Mouse (Mus musculus): ENCODE measurements around the gene Hvcn1. TPM values are rescaled to one million over a fixed set of nuclear protein-coding genes. Genes with fewer than 3 reads are reported as not detected.
"Not testable (repeated sequence)": the region's sequence is repeated elsewhere in the genome, so short reads cannot be mapped to it uniquely, and the experiment has no call there.

The Hvcn1 gene
- polyA plus RNA-seq, 1 experiment from 2014 or later = 7.9 TPM

DNA sequence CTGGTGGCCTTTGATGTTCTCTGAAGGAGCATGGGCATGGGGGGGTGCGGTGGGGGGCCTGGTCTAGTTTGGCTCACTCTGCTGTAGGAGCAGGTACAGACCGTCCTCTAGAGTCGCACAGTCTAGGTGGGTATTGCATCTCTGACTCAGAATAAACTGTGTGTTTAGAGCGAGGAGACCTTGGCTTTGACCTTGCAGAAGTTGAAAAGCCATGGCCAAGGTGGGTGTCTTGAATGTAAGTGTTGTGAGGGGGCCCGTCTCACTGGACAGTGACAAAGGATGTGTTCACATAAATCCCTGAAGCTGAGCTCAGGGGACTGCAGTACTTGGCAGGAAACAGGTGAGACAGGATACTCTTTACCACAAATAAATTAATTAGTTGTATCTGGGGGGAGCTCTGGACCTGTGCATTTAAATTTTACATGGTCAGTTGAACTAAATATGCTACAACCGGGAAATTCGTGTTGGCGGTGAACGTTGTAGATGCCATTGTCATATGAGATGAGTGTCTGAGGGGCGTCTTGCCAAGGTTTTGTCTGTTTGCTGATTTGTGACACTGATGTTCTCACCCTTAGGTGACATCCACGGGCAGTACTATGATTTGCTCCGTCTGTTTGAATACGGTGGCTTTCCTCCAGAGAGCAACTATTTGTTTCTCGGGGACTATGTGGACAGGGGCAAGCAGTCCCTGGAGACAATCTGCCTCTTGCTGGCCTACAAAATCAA, 38.1 kb upstream of the Hvcn1 start:
- H3K9ac ChIP-seq (ENCODE audit: low read depth, low read length) = no peak overlapping the region
- peaks cover 26% of the 10 kb centered on the region for H3K4me1 ChIP-seq (ENCODE audit: control insufficient read depth, insufficient read depth, low read length)
- no peak overlapping the region for H3K27ac ChIP-seq (replicated peaks; ENCODE audit: low read depth, low read length)
- no peak overlapping the region for H3K4me3 ChIP-seq (ENCODE audit: low read depth, low read length)
- no peak for ATAC-seq (ENCODE audit: low read depth)
- H3K27me3 ChIP-seq (replicated peaks; ENCODE audit: control insufficient read depth, insufficient read depth, low read length) = no peaks in the 10 kb centered on the region
- H3K36me3 ChIP-seq (ENCODE audit: control insufficient read depth, insufficient read depth, low read length) = peaks cover 99% of the 10 kb centered on the region
- 89% methylated on average over 13 of the region's 14 CpGs for WGBS
- no peak for DNase-seq (ENCODE audit: low spot score)
- H3K9me3 ChIP-seq (ENCODE audit: control insufficient read depth, low read length) = no peaks in the 10 kb centered on the region
- no peak overlapping the region for H3K4me2 ChIP-seq (ENCODE audit: low read depth, low read length)

DNA sequence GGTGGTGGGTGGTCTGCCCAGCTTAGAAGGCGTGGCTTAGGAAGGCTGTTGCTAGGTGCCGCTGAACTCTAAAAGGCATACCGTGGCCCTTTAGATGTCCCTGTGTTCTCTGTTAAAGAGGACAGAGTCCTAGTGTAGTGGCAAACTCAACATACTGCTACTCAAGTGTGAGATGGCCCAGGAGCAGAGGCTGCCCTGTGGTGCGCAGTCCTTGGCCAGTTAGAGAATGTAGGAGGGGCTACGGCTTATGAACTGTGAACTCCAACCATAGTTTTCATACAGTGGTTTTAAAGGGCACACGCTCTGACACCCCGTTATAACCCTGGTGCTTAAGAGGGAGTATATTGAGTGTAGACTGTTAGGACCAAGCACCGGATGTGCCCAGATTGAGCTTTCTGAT, 35.5 kb upstream of the Hvcn1 start:
- H3K4me1 ChIP-seq (ENCODE audit: control insufficient read depth, insufficient read depth, low read length) = peaks cover 8% of the 10 kb centered on the region
- H3K4me2 ChIP-seq (ENCODE audit: low read depth, low read length) = no peak overlapping the region
- H3K4me3 ChIP-seq (ENCODE audit: low read depth, low read length) = no peak overlapping the region
- H3K36me3 ChIP-seq (ENCODE audit: control insufficient read depth, insufficient read depth, low read length) = peaks cover 87% of the 10 kb centered on the region
- no peak overlapping the region for H3K9ac ChIP-seq (ENCODE audit: low read depth, low read length)
- DNase-seq (ENCODE audit: low spot score) (no peak), ATAC-seq (ENCODE audit: low read depth) (no peak)
- 94% methylated on average over 8 of the region's 8 CpGs for WGBS
- no peaks in the 10 kb centered on the region for H3K9me3 ChIP-seq (ENCODE audit: control insufficient read depth, low read length)
- no peak overlapping the region for H3K27ac ChIP-seq (replicated peaks; ENCODE audit: low read depth, low read length)
- no peaks in the 10 kb centered on the region for H3K27me3 ChIP-seq (replicated peaks; ENCODE audit: control insufficient read depth, insufficient read depth, low read length)

DNA sequence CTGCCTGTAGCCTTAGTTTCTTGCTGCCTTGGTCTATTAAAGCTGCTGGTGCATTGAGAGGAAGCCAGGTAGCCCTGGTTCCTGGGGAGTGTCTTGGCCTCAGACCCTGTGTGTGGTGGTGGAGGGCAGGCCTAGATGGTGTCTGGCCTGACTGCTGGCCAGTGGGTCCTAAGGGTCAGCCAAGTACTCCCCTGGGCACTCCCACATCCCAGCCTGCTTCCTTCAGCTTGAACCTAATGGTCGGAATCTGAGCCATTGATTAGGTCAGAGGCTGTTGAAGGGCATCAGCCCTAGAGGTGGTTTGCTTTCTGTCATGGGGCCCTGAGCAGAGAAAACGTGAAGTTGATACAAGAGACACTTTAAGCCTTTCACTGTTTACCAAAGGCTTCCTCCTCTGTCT, 31.2 kb upstream of the Hvcn1 start:
- Histone ChIP-seq H3K36me3 (ENCODE audit: control insufficient read depth, insufficient read depth, low read length) (peaks cover 64% of the 10 kb centered on the region), H3K27ac (replicated peaks; ENCODE audit: low read depth, low read length) (no peak overlapping the region), H3K4me2 (ENCODE audit: low read depth, low read length) (no peak overlapping the region), H3K4me1 (ENCODE audit: control insufficient read depth, insufficient read depth, low read length) (no peaks in the 10 kb centered on the region), H3K27me3 (replicated peaks; ENCODE audit: control insufficient read depth, insufficient read depth, low read length) (no peaks in the 10 kb centered on the region), H3K4me3 (ENCODE audit: low read depth, low read length) (no peak overlapping the region), H3K9me3 (ENCODE audit: control insufficient read depth, low read length) (no peaks in the 10 kb centered on the region), H3K9ac (ENCODE audit: low read depth, low read length) (no peak overlapping the region)
- ATAC-seq (ENCODE audit: low read depth) (0 out of 2 replicates have a peak, but pooled peaks have one; percentile 14), DNase-seq (ENCODE audit: low spot score) (no peak)
- WGBS = 73% methylated on average over 2 of the region's 2 CpGs

- Histone ChIP-seq H3K4me3 (ENCODE audit: low read depth, low read length) (no peak overlapping the region), H3K27me3 (replicated peaks; ENCODE audit: control insufficient read depth, insufficient read depth, low read length) (no peaks in the 10 kb centered on the region), H3K9me3 (ENCODE audit: control insufficient read depth, low read length) (no peaks in the 10 kb centered on the region), H3K27ac (replicated peaks; ENCODE audit: low read depth, low read length) (no peak overlapping the region), H3K9ac (ENCODE audit: low read depth, low read length) (no peak overlapping the region), H3K36me3 (ENCODE audit: control insufficient read depth, insufficient read depth, low read length) (peaks cover 59% of the 10 kb centered on the region), H3K4me2 (ENCODE audit: low read depth, low read length) (no peak overlapping the region), H3K4me1 (ENCODE audit: control insufficient read depth, insufficient read depth, low read length) (no peaks in the 10 kb centered on the region)
- WGBS = 93% methylated on average over 7 of the region's 7 CpGs
- ATAC-seq (ENCODE audit: low read depth) = 0 out of 2 replicates have a peak, but pooled peaks have one; percentile 7
- DNase-seq (ENCODE audit: low spot score) = no peak
Measured at GRCm38 (mm10) chr5:122175961-122176360, 30.6 kb upstream of the Hvcn1 start.

DNA sequence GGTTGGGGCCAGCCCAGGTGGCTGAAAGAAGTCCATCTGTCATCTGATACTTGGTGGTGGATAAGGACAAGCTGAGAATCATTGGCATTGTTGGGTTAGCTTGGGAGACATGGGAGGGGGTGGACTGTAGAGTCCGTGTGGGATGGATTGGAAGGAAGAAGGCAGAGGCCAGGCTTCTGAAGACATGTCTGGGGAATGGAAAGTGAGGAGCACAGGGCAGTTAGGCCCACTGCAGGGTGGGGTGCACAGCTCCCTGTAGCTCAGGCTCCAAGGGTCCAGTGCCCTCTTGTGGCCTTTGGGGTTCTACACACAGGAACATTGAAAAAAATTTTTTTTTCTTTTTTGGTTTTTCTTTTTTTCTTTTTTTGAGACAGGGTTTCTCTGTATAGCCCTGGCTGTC, 30.2 kb upstream of the Hvcn1 start:
- Histone ChIP-seq H3K4me2 (ENCODE audit: low read depth, low read length) (no peak overlapping the region), H3K27ac (replicated peaks; ENCODE audit: low read depth, low read length) (no peak overlapping the region), H3K27me3 (replicated peaks; ENCODE audit: control insufficient read depth, insufficient read depth, low read length) (no peaks in the 10 kb centered on the region), H3K4me1 (ENCODE audit: control insufficient read depth, insufficient read depth, low read length) (no peaks in the 10 kb centered on the region), H3K9me3 (ENCODE audit: control insufficient read depth, low read length) (no peaks in the 10 kb centered on the region), H3K4me3 (ENCODE audit: low read depth, low read length) (no peak overlapping the region), H3K9ac (ENCODE audit: low read depth, low read length) (no peak overlapping the region), H3K36me3 (ENCODE audit: control insufficient read depth, insufficient read depth, low read length) (peaks cover 54% of the 10 kb centered on the region)
- DNase-seq (ENCODE audit: low spot score) (peak; percentile 65), ATAC-seq (ENCODE audit: low read depth) (peak; percentile 38; the same call in 1 of the 2 replicates)
- 33% methylated on average over 1 of the region's 1 CpGs for WGBS

- Histone ChIP-seq H3K4me2 (ENCODE audit: low read depth, low read length) (no peak overlapping the region), H3K4me3 (ENCODE audit: low read depth, low read length) (no peak overlapping the region), H3K36me3 (ENCODE audit: control insufficient read depth, insufficient read depth, low read length) (peaks cover 29% of the 10 kb centered on the region), H3K9ac (ENCODE audit: low read depth, low read length) (no peak overlapping the region), H3K9me3 (ENCODE audit: control insufficient read depth, low read length) (no peaks in the 10 kb centered on the region), H3K27me3 (replicated peaks; ENCODE audit: control insufficient read depth, insufficient read depth, low read length) (no peaks in the 10 kb centered on the region), H3K27ac (replicated peaks; ENCODE audit: low read depth, low read length) (no peak overlapping the region), H3K4me1 (ENCODE audit: control insufficient read depth, insufficient read depth, low read length) (no peaks in the 10 kb centered on the region)
- ATAC-seq (ENCODE audit: low read depth) (peak; percentile 41), DNase-seq (ENCODE audit: low spot score) (peak; percentile 29)
- WGBS = 46% methylated on average over 6 of the region's 6 CpGs
Measured at GRCm38 (mm10) chr5:122179665-122180064, 26.9 kb upstream of the Hvcn1 start.

GRCm38 (mm10) chr5:122184283-122184806, 22.3 kb upstream of the Hvcn1 start:
- Histone ChIP-seq H3K4me3 (ENCODE audit: low read depth, low read length) (no peak overlapping the region), H3K36me3 (ENCODE audit: control insufficient read depth, insufficient read depth, low read length) (no peaks in the 10 kb centered on the region), H3K9ac (ENCODE audit: low read depth, low read length) (no peak overlapping the region), H3K27me3 (replicated peaks; ENCODE audit: control insufficient read depth, insufficient read depth, low read length) (no peaks in the 10 kb centered on the region), H3K9me3 (ENCODE audit: control insufficient read depth, low read length) (no peaks in the 10 kb centered on the region), H3K4me1 (ENCODE audit: control insufficient read depth, insufficient read depth, low read length) (no peaks in the 10 kb centered on the region), H3K27ac (replicated peaks; ENCODE audit: low read depth, low read length) (no peak overlapping the region), H3K4me2 (ENCODE audit: low read depth, low read length) (no peak overlapping the region)
- WGBS = 60% methylated on average over 7 of the region's 7 CpGs
- peak; percentile 19 for DNase-seq (ENCODE audit: low spot score)
- no peak for ATAC-seq (ENCODE audit: low read depth)

DNA sequence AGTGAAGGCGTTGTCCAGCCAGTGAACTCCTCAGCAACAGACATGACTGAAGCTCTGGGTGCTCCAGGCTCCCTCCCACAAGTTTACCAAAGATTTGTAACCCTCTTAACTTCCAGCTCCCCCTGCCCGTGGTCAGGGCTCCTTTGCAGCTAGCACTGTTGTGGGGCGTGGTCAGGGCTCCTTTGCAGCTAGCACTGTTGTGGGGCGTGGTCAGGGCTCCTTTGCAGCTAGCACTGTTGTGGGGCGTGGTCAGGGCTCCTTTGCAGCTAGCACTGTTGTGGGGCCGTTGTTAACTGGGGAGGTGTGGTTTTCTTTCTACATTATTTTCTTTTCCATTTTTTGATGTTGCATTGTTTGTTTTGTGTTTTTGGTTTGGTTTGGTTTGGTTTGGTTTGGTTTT, 21.7 kb upstream of the Hvcn1 start:
- ATAC-seq (ENCODE audit: low read depth); H3K9me3 ChIP-seq (ENCODE audit: control insufficient read depth, low read length); H3K27me3 ChIP-seq (replicated peaks; ENCODE audit: control insufficient read depth, insufficient read depth, low read length); DNase-seq (ENCODE audit: low spot score); H3K27ac ChIP-seq (replicated peaks; ENCODE audit: low read depth, low read length); H3K36me3 ChIP-seq (ENCODE audit: control insufficient read depth, insufficient read depth, low read length); H3K9ac ChIP-seq (ENCODE audit: low read depth, low read length); H3K4me1 ChIP-seq (ENCODE audit: control insufficient read depth, insufficient read depth, low read length); H3K4me3 ChIP-seq (ENCODE audit: low read depth, low read length); H3K4me2 ChIP-seq (ENCODE audit: low read depth, low read length): not testable (repeated sequence)
- 92% methylated on average over 6 of the region's 6 CpGs for WGBS

- Histone ChIP-seq H3K4me3 (ENCODE audit: low read depth, low read length) (no peak overlapping the region), H3K4me1 (ENCODE audit: control insufficient read depth, insufficient read depth, low read length) (no peaks in the 10 kb centered on the region), H3K9ac (ENCODE audit: low read depth, low read length) (no peak overlapping the region), H3K36me3 (ENCODE audit: control insufficient read depth, insufficient read depth, low read length) (no peaks in the 10 kb centered on the region), H3K9me3 (ENCODE audit: control insufficient read depth, low read length) (no peaks in the 10 kb centered on the region), H3K27ac (replicated peaks; ENCODE audit: low read depth, low read length) (no peak overlapping the region), H3K27me3 (replicated peaks; ENCODE audit: control insufficient read depth, insufficient read depth, low read length) (no peaks in the 10 kb centered on the region), H3K4me2 (ENCODE audit: low read depth, low read length) (no peak overlapping the region)
- 62% methylated on average over 3 of the region's 3 CpGs for WGBS
- ATAC-seq (ENCODE audit: low read depth) (no peak), DNase-seq (ENCODE audit: low spot score) (no peak)
Measured at GRCm38 (mm10) chr5:122189115-122189514, 17.5 kb upstream of the Hvcn1 start.

Measured in embryonic facial prominence, embryonic 14.5 days (tissue).